Mouse (Mus musculus) megakaryocyte-erythroid progenitor cell, adult 5-6 weeks (primary cell): ENCODE measurements around the gene Olfr805. TPM values are rescaled to one million over a fixed set of nuclear protein-coding genes. Genes with fewer than 3 reads are reported as not detected.

ENCODE experiments used
- ATAC-seq: replicated peaks from 2 replicates; pipeline ENCODE4 v1.8.0; 2016; ENCODE audit warnings: mild to moderate bottlenecking, inconsistent platforms; ENCODE audit not compliant: severe bottlenecking, poor library complexity, low FRiP score, low TSS enrichment
- total RNA-seq, 2 experiments: library from RNA; stranded (forward) in 1 of 2; stranded (reverse) in 1 of 2; fragments of 200-1000, 215-1000 nt in 1 of 2; fragments of >200 nt in 1 of 2; fragmentation: Nextera tagmentation in 1 of 2; gene quantifications; 2 replicates each; pipeline ENCODE4 v1.2.3; 2014 to 2017

The Olfr805 gene
- total RNA-seq (2014; fragmentation: Nextera tagmentation) (not detected in 2 replicates), total RNA-seq (2017) (not detected in 2 replicates)

GRCm38 (mm10) chr10:129729275-129729674 is at the start of gene Olfr805:
Gene Olfr805, minus strand, starts transcription at chr10:129729375.
- ATAC-seq = no peak

- ATAC-seq = no peak
Measured at GRCm38 (mm10) chr10:129778123-129778522, 48.9 kb upstream of the Olfr805 start.

- no peak for ATAC-seq
Measured at GRCm38 (mm10) chr10:129774338-129774737, 45.2 kb upstream of the Olfr805 start, which contains the start of gene Olfr809. Gene Olfr809, plus strand, starts transcription at chr10:129774638.

GRCm38 (mm10) chr10:129765182-129765581 is 36.0 kb upstream of the Olfr805 start, which contains the start of gene Olfr808:
Gene Olfr808, plus strand, starts transcription at chr10:129765482.
- no peak for ATAC-seq

- ATAC-seq = no peak
Measured at GRCm38 (mm10) chr10:129757693-129758092, 28.5 kb upstream of the Olfr805 start, which contains the start of gene Olfr807. Gene Olfr807, minus strand, starts transcription at chr10:129757793.

- ATAC-seq = no peak
Measured at GRCm38 (mm10) chr10:129741821-129742220, 12.6 kb upstream of the Olfr805 start, which contains the start of gene Olfr806. Gene Olfr806, minus strand, starts transcription at chr10:129741921.

- no peak for ATAC-seq
Measured at GRCm38 (mm10) chr10:129702910-129703309, 26.3 kb downstream of the Olfr805 start, which contains the start of gene Olfr804. Gene Olfr804, plus strand, starts transcription at chr10:129703210.

- no peak for ATAC-seq
Measured at GRCm38 (mm10) chr10:129694186-129694585, 35.0 kb downstream of the Olfr805 start, which contains the start of gene Olfr803. Gene Olfr803, minus strand, starts transcription at chr10:129694286.

- no peak for ATAC-seq
Measured at GRCm38 (mm10) chr10:129688069-129688468, 41.1 kb downstream of the Olfr805 start, which contains the start of gene Olfr802. Gene Olfr802, minus strand, starts transcription at chr10:129688169.

GRCm38 (mm10) chr10:129673765-129674164 is 55.4 kb downstream of the Olfr805 start, which contains the start of gene Olfr801:
Gene Olfr801, minus strand, starts transcription at chr10:129673865.
- no peak for ATAC-seq

Other genes starting within 250 kb of the Olfr805 start
- gene Olfr789, start 244.6 kb downstream of the Olfr805 start, total RNA-seq (2014; fragmentation: Nextera tagmentation) = not detected in 2 replicates
- gene Olfr789, start 244.6 kb downstream of the Olfr805 start, total RNA-seq (2017) = not detected in 2 replicates
- gene Olfr790, start 230.9 kb downstream of the Olfr805 start, total RNA-seq (2014; fragmentation: Nextera tagmentation) = not detected in 2 replicates
- not detected in 2 replicates for gene Olfr790, start 230.9 kb downstream of the Olfr805 start, total RNA-seq (2017)
- gene Olfr791, start 207.6 kb downstream of the Olfr805 start, total RNA-seq (2014; fragmentation: Nextera tagmentation) = not detected in 2 replicates
- not detected in 2 replicates for gene Olfr791, start 207.6 kb downstream of the Olfr805 start, total RNA-seq (2017)
- gene Olfr792, start 190.2 kb downstream of the Olfr805 start, total RNA-seq (2014; fragmentation: Nextera tagmentation) = not detected in 2 replicates
- gene Olfr792, start 190.2 kb downstream of the Olfr805 start, total RNA-seq (2017) = not detected in 2 replicates
- not detected in 2 replicates for gene Olfr794, start 161.7 kb downstream of the Olfr805 start, total RNA-seq (2014; fragmentation: Nextera tagmentation)
- not detected in 2 replicates for gene Olfr794, start 161.7 kb downstream of the Olfr805 start, total RNA-seq (2017)
- gene Olfr796, start 116.8 kb downstream of the Olfr805 start, total RNA-seq (2014; fragmentation: Nextera tagmentation) = not detected in 2 replicates
- not detected in 2 replicates for gene Olfr796, start 116.8 kb downstream of the Olfr805 start, total RNA-seq (2017)
- gene Olfr798, start 101.4 kb downstream of the Olfr805 start, total RNA-seq (2014; fragmentation: Nextera tagmentation) = not detected in 2 replicates
- gene Olfr798, start 101.4 kb downstream of the Olfr805 start, total RNA-seq (2017) = not detected in 2 replicates
- gene Olfr799, start 91.9 kb downstream of the Olfr805 start, total RNA-seq (2014; fragmentation: Nextera tagmentation) = not detected in 2 replicates
- not detected in 2 replicates for gene Olfr799, start 91.9 kb downstream of the Olfr805 start, total RNA-seq (2017)
- not detected in 2 replicates for gene Olfr800, start 71.7 kb downstream of the Olfr805 start, total RNA-seq (2014; fragmentation: Nextera tagmentation)
- gene Olfr800, start 71.7 kb downstream of the Olfr805 start, total RNA-seq (2017) = not detected in 2 replicates
- not detected in 2 replicates for gene Olfr801, start 55.5 kb downstream of the Olfr805 start, total RNA-seq (2014; fragmentation: Nextera tagmentation)
- gene Olfr801, start 55.5 kb downstream of the Olfr805 start, total RNA-seq (2017) = not detected in 2 replicates
- gene Olfr802, start 41.2 kb downstream of the Olfr805 start, total RNA-seq (2014; fragmentation: Nextera tagmentation) = not detected in 2 replicates
- gene Olfr802, start 41.2 kb downstream of the Olfr805 start, total RNA-seq (2017) = not detected in 2 replicates
- not detected in 2 replicates for gene Olfr803, start 35.1 kb downstream of the Olfr805 start, total RNA-seq (2014; fragmentation: Nextera tagmentation)
- gene Olfr803, start 35.1 kb downstream of the Olfr805 start, total RNA-seq (2017) = not detected in 2 replicates
- not detected in 2 replicates for gene Olfr804, start 26.2 kb downstream of the Olfr805 start, total RNA-seq (2014; fragmentation: Nextera tagmentation)
- gene Olfr804, start 26.2 kb downstream of the Olfr805 start, total RNA-seq (2017) = not detected in 2 replicates
- gene Olfr806, start 12.5 kb upstream of the Olfr805 start, total RNA-seq (2014; fragmentation: Nextera tagmentation) = not detected in 2 replicates
- gene Olfr806, start 12.5 kb upstream of the Olfr805 start, total RNA-seq (2017) = not detected in 2 replicates
- not detected in 2 replicates for gene Olfr807, start 28.4 kb upstream of the Olfr805 start, total RNA-seq (2014; fragmentation: Nextera tagmentation)
- gene Olfr807, start 28.4 kb upstream of the Olfr805 start, total RNA-seq (2017) = not detected in 2 replicates
- 0.12 TPM in 1 of 2 replicates, not detected in the other for gene Olfr808, start 36.1 kb upstream of the Olfr805 start, total RNA-seq (2014; fragmentation: Nextera tagmentation)
- not detected in 2 replicates for gene Olfr808, start 36.1 kb upstream of the Olfr805 start, total RNA-seq (2017)
- gene Olfr809, start 45.3 kb upstream of the Olfr805 start, total RNA-seq (2014; fragmentation: Nextera tagmentation) = not detected in 2 replicates
- not detected in 2 replicates for gene Olfr809, start 45.3 kb upstream of the Olfr805 start, total RNA-seq (2017)
- not detected in 2 replicates for gene Olfr810, start 65.5 kb upstream of the Olfr805 start, total RNA-seq (2014; fragmentation: Nextera tagmentation)
- not detected in 2 replicates for gene Olfr810, start 65.5 kb upstream of the Olfr805 start, total RNA-seq (2017)
- not detected in 2 replicates for gene Olfr811, start 75.0 kb upstream of the Olfr805 start, total RNA-seq (2014; fragmentation: Nextera tagmentation)
- gene Olfr811, start 75.0 kb upstream of the Olfr805 start, total RNA-seq (2017) = not detected in 2 replicates
- gene Olfr812, start 116.7 kb upstream of the Olfr805 start, total RNA-seq (2014; fragmentation: Nextera tagmentation) = not detected in 2 replicates
- not detected in 2 replicates for gene Olfr812, start 116.7 kb upstream of the Olfr805 start, total RNA-seq (2017)
- gene Olfr813, start 126.0 kb upstream of the Olfr805 start, total RNA-seq (2014; fragmentation: Nextera tagmentation) = not detected in 2 replicates
- gene Olfr813, start 126.0 kb upstream of the Olfr805 start, total RNA-seq (2017) = not detected in 2 replicates
- not detected in 2 replicates for gene Olfr814, start 150.5 kb upstream of the Olfr805 start, total RNA-seq (2014; fragmentation: Nextera tagmentation)
- not detected in 2 replicates for gene Olfr814, start 150.5 kb upstream of the Olfr805 start, total RNA-seq (2017)
- not detected in 2 replicates for gene Olfr815, start 176.5 kb upstream of the Olfr805 start, total RNA-seq (2014; fragmentation: Nextera tagmentation)
- not detected in 2 replicates for gene Olfr815, start 176.5 kb upstream of the Olfr805 start, total RNA-seq (2017)
- not detected in 2 replicates for gene Olfr816, start 186.2 kb upstream of the Olfr805 start, total RNA-seq (2014; fragmentation: Nextera tagmentation)
- not detected in 2 replicates for gene Olfr816, start 186.2 kb upstream of the Olfr805 start, total RNA-seq (2017)
- gene Olfr818, start 219.7 kb upstream of the Olfr805 start, total RNA-seq (2014; fragmentation: Nextera tagmentation) = not detected in 2 replicates
- not detected in 2 replicates for gene Olfr818, start 219.7 kb upstream of the Olfr805 start, total RNA-seq (2017)
- gene Olfr819, start 237.9 kb upstream of the Olfr805 start, total RNA-seq (2014; fragmentation: Nextera tagmentation) = not detected in 2 replicates
- not detected in 2 replicates for gene Olfr819, start 237.9 kb upstream of the Olfr805 start, total RNA-seq (2017)
- not detected in 2 replicates for gene Olfr247, start 246.8 kb upstream of the Olfr805 start, total RNA-seq (2014; fragmentation: Nextera tagmentation)
- not detected in 2 replicates for gene Olfr247, start 246.8 kb upstream of the Olfr805 start, total RNA-seq (2017)